Mouse (Mus musculus) layer of hippocampus, adult 2 months (tissue): Measurements from ENCODE around the gene Camkv. TPM values are rescaled to one million over a fixed set of nuclear protein-coding genes. Genes with fewer than 3 reads are reported as not detected.
A peak's percentile ranks its signal among the peaks of the same experiment; 100 is the strongest.

Experiments used
- DNase-seq, 2 experiments: peaks; one replicate each; pipeline ENCODE4 v3.0.0; 2022; ENCODE audit warnings: low spot score in 2 of 2
- H3K27ac ChIP-seq: fragments of 200-600 bp; 2 replicates; pipeline ENCODE4 v1.8.1; 2022
- H3K4me3 ChIP-seq: fragments of 200-600 bp; 2 replicates; pipeline ENCODE4 v1.8.1; 2022; ENCODE audit warnings: mild to moderate bottlenecking
- CTCF ChIP-seq: fragments of 200-600 bp; conservative IDR thresholded peaks from 2 replicates; pipeline ENCODE4 v1.8.1; 2022; ENCODE audit warnings: antibody characterized with exemption, mild to moderate bottlenecking, moderate library complexity
- total RNA-seq, 2 experiments: library from RNA; stranded (reverse); gene quantifications; 2 replicates each; pipeline ENCODE4 v1.2.3; 2021

Camkv gene
- total RNA-seq, 2 experiments from 2014 or later, result 532 to 547 TPM

DNA sequence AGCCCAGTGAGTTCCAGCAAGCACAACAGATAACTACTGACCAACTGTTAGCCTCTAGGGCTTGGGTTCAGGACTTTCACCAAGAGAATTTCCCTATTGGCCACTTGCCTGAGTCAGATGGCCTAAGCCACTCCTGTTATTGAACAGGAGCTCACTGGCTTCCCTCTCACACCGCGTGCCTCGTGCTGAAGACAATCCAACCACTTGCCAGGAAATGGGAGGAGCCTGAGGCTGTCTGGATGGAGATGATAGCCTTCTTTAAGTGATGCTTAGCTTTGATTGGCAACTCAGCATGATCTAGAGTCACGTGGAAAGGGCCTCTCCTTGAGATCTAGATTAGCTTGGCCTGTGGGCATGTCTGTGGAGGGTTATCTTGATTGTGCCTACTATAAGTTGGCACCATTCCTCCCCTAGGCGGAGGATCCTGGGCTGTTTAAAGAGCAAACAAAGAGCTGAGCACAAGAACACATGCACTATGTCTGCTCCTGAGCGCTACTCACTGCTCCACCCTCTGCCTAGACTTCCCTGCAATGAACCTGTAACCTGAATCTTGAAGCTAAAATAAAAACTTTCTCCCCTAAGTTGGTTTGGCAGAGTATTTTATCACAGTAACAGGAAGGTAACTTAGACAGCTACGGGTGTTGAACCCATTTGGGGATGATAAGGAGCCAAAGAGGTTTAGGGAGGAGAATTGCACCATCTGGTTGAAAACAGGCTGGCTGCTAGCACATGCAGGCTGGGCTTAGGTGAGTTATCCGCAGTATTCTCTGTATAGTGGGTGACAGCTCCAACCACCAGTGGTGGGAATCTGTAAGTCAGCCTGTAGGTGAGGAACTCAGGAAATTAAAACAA, 36.4 kb downstream of the Camkv start:
- H3K4me3 ChIP-seq, result no peak overlapping the region
- no peak overlapping the region for H3K27ac ChIP-seq
- no peak for DNase-seq
- no peak for TF ChIP-seq CTCF

GRCm38 (mm10) chr9:107974491-107975171, 39.2 kb downstream of the Camkv start:
- no peak for DNase-seq
- peak overlapping the region; percentile 29; the same call in 1 of the 2 replicates for H3K27ac ChIP-seq
- no peak for TF ChIP-seq CTCF
- no peak overlapping the region for H3K4me3 ChIP-seq

- peak within 1 kb of the TSS; percentile 17; the same call in 1 of the 2 replicates for H3K4me3 ChIP-seq
- no peak for TF ChIP-seq CTCF
- DNase-seq, result no peak
- H3K27ac ChIP-seq, result peak within 1 kb of the TSS; percentile 61
Observed at GRCm38 (mm10) chr9:107975399-107976386, 40.2 kb downstream of the Camkv start, which contains the start of gene Uba7. Gene Uba7, plus strand, starts transcription at chr9:107975505.

- H3K27ac ChIP-seq, result no peak overlapping the region
- no peak for TF ChIP-seq CTCF
- DNase-seq, result no peak
- H3K4me3 ChIP-seq, result no peak overlapping the region
Observed at GRCm38 (mm10) chr9:107978815-107979214, 43.3 kb downstream of the Camkv start.

DNA sequence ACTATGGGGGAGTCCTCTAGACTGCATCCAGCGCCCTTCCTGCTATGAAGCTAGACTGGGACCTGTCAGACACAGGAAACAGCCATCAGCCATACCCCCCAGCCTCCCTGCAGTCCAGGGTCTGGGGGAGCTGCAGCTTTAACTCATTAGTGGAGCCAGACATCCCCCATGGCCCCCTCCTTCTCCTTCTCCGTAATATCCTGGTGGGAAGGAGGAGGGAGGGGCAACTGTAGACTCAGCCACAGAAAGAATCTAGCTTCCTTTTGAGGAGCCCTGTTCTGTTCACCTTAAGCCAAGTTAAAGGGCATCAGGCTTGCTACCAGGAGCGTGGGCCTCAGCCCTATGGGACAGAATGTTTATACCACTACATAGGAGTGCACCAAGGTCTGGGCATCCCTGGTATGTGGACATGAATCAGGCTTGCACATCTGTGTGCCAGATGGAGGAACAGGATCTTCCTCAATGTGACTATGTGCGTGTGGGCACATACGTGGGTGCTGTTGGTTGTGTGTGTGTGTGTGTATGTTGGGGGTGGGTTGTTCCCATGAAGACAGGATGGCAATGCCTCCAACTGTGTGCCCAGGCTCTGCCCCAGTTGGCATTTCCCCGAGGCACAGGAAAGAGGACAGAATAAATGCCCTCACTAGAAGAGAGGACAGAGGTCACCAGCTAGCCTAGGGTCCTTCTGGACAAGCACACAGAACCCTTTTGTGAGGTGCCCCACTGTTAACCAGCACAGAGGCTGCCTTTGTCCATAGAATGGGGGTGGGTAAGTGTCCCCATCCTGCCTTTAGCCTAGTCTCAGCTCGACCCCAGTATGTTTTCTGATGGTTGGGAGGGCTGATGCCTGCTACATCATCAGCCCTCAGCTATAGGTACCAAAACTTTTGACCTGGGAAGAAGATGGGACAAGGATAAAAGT, 46.5 kb downstream of the Camkv start:
- peak; percentile 59 to 69 for DNase-seq
- TF ChIP-seq CTCF, result no peak
- peak overlapping the region; percentile 19; the same call in 1 of the 2 replicates for H3K4me3 ChIP-seq
- H3K27ac ChIP-seq, result peak overlapping the region; percentile 96

- Histone ChIP-seq H3K4me3 (peak within 1 kb of the TSS; percentile 81), H3K27ac (peak within 1 kb of the TSS; percentile 96)
- TF ChIP-seq CTCF, result no peak
- peak; percentile 53 to 78 for DNase-seq
Observed at GRCm38 (mm10) chr9:107982681-107983346, 47.3 kb downstream of the Camkv start, which contains the start of gene Gm20661. Gene Gm20661, plus strand, starts transcription at chr9:107983058.

DNA sequence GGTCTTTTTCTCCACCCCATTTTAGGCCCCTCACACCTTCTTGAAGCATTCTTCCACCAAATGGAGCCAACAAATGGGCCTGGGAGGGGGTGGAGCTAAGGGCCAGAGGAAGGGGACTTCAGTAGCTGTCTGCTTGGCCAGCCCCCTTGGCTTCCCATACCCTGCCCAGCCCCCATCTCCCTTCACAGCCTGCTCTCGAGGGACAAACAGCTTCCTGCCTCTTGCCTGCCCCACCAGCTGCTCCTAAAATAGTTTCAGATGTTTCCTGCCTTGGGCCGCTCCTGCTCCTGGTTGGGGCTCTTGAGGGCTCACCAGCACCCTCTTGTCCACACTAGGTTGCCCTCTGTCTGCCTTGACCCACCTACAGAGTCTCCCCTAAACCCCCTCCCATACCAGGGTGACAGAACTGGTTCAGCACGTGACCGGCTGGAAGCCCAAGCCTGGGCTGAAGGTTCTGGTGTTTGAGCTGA, 48.0 kb downstream of the Camkv start:
- Histone ChIP-seq H3K4me3 (peak overlapping the region; percentile 81), H3K27ac (peak overlapping the region; percentile 96)
- peak; percentile 39 to 51 for DNase-seq
- TF ChIP-seq CTCF, result no peak

GRCm38 (mm10) chr9:107984052-107984753, 48.7 kb downstream of the Camkv start:
- H3K27ac ChIP-seq, result peak overlapping the region; percentile 96
- TF ChIP-seq CTCF, result no peak
- peak overlapping the region; percentile 81 for H3K4me3 ChIP-seq
- DNase-seq, result no peak

GRCm38 (mm10) chr9:107984754-107985055, 49.2 kb downstream of the Camkv start:
- Histone ChIP-seq H3K4me3 (peak overlapping the region; percentile 81), H3K27ac (peak overlapping the region; percentile 96)
- TF ChIP-seq CTCF, result no peak
- DNase-seq, result no peak
